Mouse (Mus musculus): ENCODE data around the gene Itga6.

- TF ChIP-seq CTCF (IDR thresholded peaks at IDR 0.05; ENCODE audit: control insufficient read depth, insufficient read depth, insufficient read length) (no peak), MAX (IDR thresholded peaks at IDR 0.05) (no peak), MYOD1 (IDR thresholded peaks at IDR 0.05; ENCODE audit: control insufficient read depth, insufficient read length, low read depth) (peak; percentile 5), USF1 (IDR thresholded peaks at IDR 0.05; ENCODE audit: low read depth) (no peak), MYOG (IDR thresholded peaks at IDR 0.05; ENCODE audit: control insufficient read depth, extremely low read depth, insufficient read length) (no peak), FOSL1 (IDR thresholded peaks at IDR 0.05; ENCODE audit: insufficient read depth, low read length, poor library complexity, severe bottlenecking) (no peak)
Observed at GRCm38 (mm10) chr2:71785260-71785659, 39.8 kb downstream of the Itga6 start.

Measured in C2C12 (cell line).